Mouse (Mus musculus) bone marrow macrophage, adult 2 months (primary cell): ENCODE data around the gene Fkbp5.

ENCODE experiments used
- CTCF ChIP-seq: IDR thresholded peaks from 2 replicates; pipeline ENCODE4 v1.5.1; 2012; ENCODE audit warnings: low read depth, mild to moderate bottlenecking, low read length, moderate library complexity
- POLR2A ChIP-seq: IDR thresholded peaks from 2 replicates; pipeline ENCODE4 v1.6.1; 2012; ENCODE audit warnings: mild to moderate bottlenecking, low read depth, low read length, borderline replicate concordance

GRCm38 (mm10) chr17:28515431-28516341 is 1.6 kb downstream of the Fkbp5 start:
- TF ChIP-seq CTCF (no peak), POLR2A (no peak)
